Mouse (Mus musculus) forebrain, embryonic 13.5 days (tissue): ENCODE measurements around the gene Galnt18. TPM values are rescaled to one million over a fixed set of nuclear protein-coding genes. Genes with fewer than 3 reads are reported as not detected.

Experiments used
- ATAC-seq: fragments of 200-750 bp; cut with Nextera tagmentation; 2 replicates; pipeline ENCODE4 v1.8.0; 2017
- H3K27ac ChIP-seq: fragments of 300-500 bp; sonication (generic); 2 replicates; pipeline ENCODE4 v1.5.1; 2015; ENCODE audit warnings: inconsistent platforms, mild to moderate bottlenecking, moderate library complexity
- H3K27me3 ChIP-seq: fragments of 300-500 bp; sonication (generic); 2 replicates; pipeline ENCODE4 v1.6.1; 2015; ENCODE audit warnings: mild to moderate bottlenecking, inconsistent platforms
- H3K36me3 ChIP-seq: fragments of 300-500 bp; sonication (generic); 2 replicates; pipeline ENCODE4 v1.6.1; 2015; ENCODE audit warnings: mild to moderate bottlenecking, inconsistent platforms; ENCODE audit not compliant: poor library complexity, severe bottlenecking
- H3K4me1 ChIP-seq: fragments of 300-500 bp; sonication (generic); 2 replicates; pipeline ENCODE4 v1.6.1; 2015; ENCODE audit warnings: inconsistent platforms
- H3K4me2 ChIP-seq: fragments of 300-500 bp; sonication (generic); 2 replicates; pipeline ENCODE4 v1.6.1; 2015; ENCODE audit warnings: inconsistent platforms, mild to moderate bottlenecking, moderate library complexity
- H3K4me3 ChIP-seq: fragments of 300-500 bp; sonication (generic); 2 replicates; pipeline ENCODE4 v1.5.1; 2015; ENCODE audit warnings: mild to moderate bottlenecking, inconsistent platforms
- H3K9ac ChIP-seq: fragments of 300-500 bp; sonication (generic); 2 replicates; pipeline ENCODE4 v1.6.1; 2015; ENCODE audit warnings: mild to moderate bottlenecking, inconsistent platforms
- H3K9me3 ChIP-seq: fragments of 300-500 bp; sonication (generic); replicated peaks from 2 replicates; pipeline ENCODE4 v1.6.1; 2016; ENCODE audit warnings: inconsistent platforms
- WGBS: fragments of 180-500 bp; shearing (Covaris S2); methylation state at CpG from one replicate; pipeline ENCODE4 v1.1.7; 2015; 5-methylcytosine and 5-hydroxymethylcytosine counted together
- polyA plus RNA-seq: library from polyadenylated mRNA; unstranded; fragments of >200 nt; fragmentation: Nextera tagmentation; extraction: Ambion mirVana; gene quantifications from 2 replicates; pipeline ENCODE4 v1.2.1, GENCODE M21; 2015

Gene Galnt18
- polyA plus RNA-seq: 4.6 and 6.2 TPM in 2 replicates

GRCm38 (mm10) chr7:111779504-111780242 is at the start of gene Galnt18:
TSS of gene Galnt18 (minus strand) at chr7:111779977.
- Histone ChIP-seq H3K4me2 (peak within 1 kb of the TSS; percentile 97), H3K4me3 (peak within 1 kb of the TSS; percentile 52), H3K36me3 (no peaks in the 10 kb centered on the region), H3K4me1 (peaks cover 13% of the 10 kb centered on the region), H3K9me3 (no peaks in the 10 kb centered on the region), H3K27me3 (peaks cover 25% of the 10 kb centered on the region), H3K27ac (no peak within 1 kb of the TSS), H3K9ac (peak within 1 kb of the TSS; percentile 66)
- WGBS: under 1% methylated on average over 44 of the region's 52 CpGs
- peak; percentile 99 for ATAC-seq

GRCm38 (mm10) chr7:111827337-111827736 is 47.6 kb upstream of the Galnt18 start:
- Histone ChIP-seq H3K27ac (no peak overlapping the region), H3K9me3 (no peaks in the 10 kb centered on the region), H3K4me3 (no peak overlapping the region), H3K9ac (no peak overlapping the region), H3K4me1 (no peaks in the 10 kb centered on the region), H3K4me2 (no peak overlapping the region), H3K36me3 (no peaks in the 10 kb centered on the region), H3K27me3 (no peaks in the 10 kb centered on the region)
- WGBS: 93% methylated on average over 1 of the region's 1 CpGs
- no peak for ATAC-seq

GRCm38 (mm10) chr7:111813093-111813492 is 33.3 kb upstream of the Galnt18 start:
- no peak for ATAC-seq
- WGBS: 75% methylated on average over 1 of the region's 1 CpGs

GRCm38 (mm10) chr7:111811036-111811435 is 31.3 kb upstream of the Galnt18 start:
- no peaks in the 10 kb centered on the region for H3K4me1 ChIP-seq
- H3K36me3 ChIP-seq: no peaks in the 10 kb centered on the region
- no peak overlapping the region for H3K4me2 ChIP-seq
- H3K9ac ChIP-seq: no peak overlapping the region
- ATAC-seq: no peak
- no peak overlapping the region for H3K4me3 ChIP-seq
- H3K27me3 ChIP-seq: no peaks in the 10 kb centered on the region
- no peaks in the 10 kb centered on the region for H3K9me3 ChIP-seq
- H3K27ac ChIP-seq: no peak overlapping the region
- WGBS: 67% methylated on average over 2 of the region's 2 CpGs

More at GRCm38 (mm10) chr7:111813093-111813492, 33.3 kb upstream of the Galnt18 start:
- Histone ChIP-seq H3K4me1 (no peaks in the 10 kb centered on the region), H3K27ac (no peak overlapping the region), H3K27me3 (no peaks in the 10 kb centered on the region), H3K9me3 (no peaks in the 10 kb centered on the region), H3K9ac (no peak overlapping the region), H3K4me3 (no peak overlapping the region), H3K4me2 (no peak overlapping the region), H3K36me3 (no peaks in the 10 kb centered on the region)

- no peaks in the 10 kb centered on the region for H3K4me1 ChIP-seq
- H3K9me3 ChIP-seq: no peaks in the 10 kb centered on the region
- no peak overlapping the region for H3K4me3 ChIP-seq
- no peaks in the 10 kb centered on the region for H3K27me3 ChIP-seq
- no peak overlapping the region for H3K9ac ChIP-seq
- H3K4me2 ChIP-seq: no peak overlapping the region
- ATAC-seq: no peak
- H3K27ac ChIP-seq: no peak overlapping the region
- 74% methylated on average over 3 of the region's 3 CpGs for WGBS
- no peaks in the 10 kb centered on the region for H3K36me3 ChIP-seq
Observed at GRCm38 (mm10) chr7:111809796-111810195, 30.0 kb upstream of the Galnt18 start.

GRCm38 (mm10) chr7:111806083-111806482 is 26.3 kb upstream of the Galnt18 start:
- Histone ChIP-seq H3K4me3 (no peak overlapping the region), H3K9ac (no peak overlapping the region), H3K4me1 (no peaks in the 10 kb centered on the region), H3K27me3 (no peaks in the 10 kb centered on the region), H3K4me2 (no peak overlapping the region), H3K9me3 (no peaks in the 10 kb centered on the region), H3K36me3 (no peaks in the 10 kb centered on the region), H3K27ac (no peak overlapping the region)
- no peak for ATAC-seq
- WGBS: 100% methylated on average over 1 of the region's 1 CpGs

- WGBS: 94% methylated on average over 4 of the region's 4 CpGs
- H3K36me3 ChIP-seq: no peaks in the 10 kb centered on the region
- no peak overlapping the region for H3K4me2 ChIP-seq
- no peak for ATAC-seq
- H3K9me3 ChIP-seq: no peaks in the 10 kb centered on the region
- no peak overlapping the region for H3K9ac ChIP-seq
- no peak overlapping the region for H3K4me3 ChIP-seq
- no peaks in the 10 kb centered on the region for H3K27me3 ChIP-seq
- H3K4me1 ChIP-seq: no peaks in the 10 kb centered on the region
- no peak overlapping the region for H3K27ac ChIP-seq
Observed at GRCm38 (mm10) chr7:111804646-111805045, 24.9 kb upstream of the Galnt18 start.

GRCm38 (mm10) chr7:111800785-111801184 is 21.0 kb upstream of the Galnt18 start:
- no peaks in the 10 kb centered on the region for H3K36me3 ChIP-seq
- no peak overlapping the region for H3K4me3 ChIP-seq
- no peaks in the 10 kb centered on the region for H3K9me3 ChIP-seq
- no peak overlapping the region for H3K9ac ChIP-seq
- H3K4me2 ChIP-seq: no peak overlapping the region
- H3K4me1 ChIP-seq: no peaks in the 10 kb centered on the region
- WGBS: 70% methylated on average over 5 of the region's 5 CpGs
- H3K27ac ChIP-seq: no peak overlapping the region
- ATAC-seq: no peak
- H3K27me3 ChIP-seq: no peaks in the 10 kb centered on the region

- Histone ChIP-seq H3K27me3 (no peaks in the 10 kb centered on the region), H3K4me1 (no peaks in the 10 kb centered on the region), H3K9ac (no peak overlapping the region), H3K4me3 (no peak overlapping the region), H3K9me3 (no peaks in the 10 kb centered on the region), H3K4me2 (no peak overlapping the region), H3K36me3 (no peaks in the 10 kb centered on the region), H3K27ac (no peak overlapping the region)
- ATAC-seq: no peak
- WGBS: 91% methylated on average over 5 of the region's 5 CpGs
Observed at GRCm38 (mm10) chr7:111800120-111800519, 20.3 kb upstream of the Galnt18 start.

GRCm38 (mm10) chr7:111799021-111799420 is 19.2 kb upstream of the Galnt18 start:
- H3K4me1 ChIP-seq: no peaks in the 10 kb centered on the region
- H3K4me3 ChIP-seq: no peak overlapping the region
- H3K4me2 ChIP-seq: no peak overlapping the region
- H3K27me3 ChIP-seq: no peaks in the 10 kb centered on the region
- no peaks in the 10 kb centered on the region for H3K9me3 ChIP-seq
- H3K9ac ChIP-seq: no peak overlapping the region
- ATAC-seq: no peak
- 37% methylated on average over 5 of the region's 5 CpGs for WGBS
- no peaks in the 10 kb centered on the region for H3K36me3 ChIP-seq
- no peak overlapping the region for H3K27ac ChIP-seq

GRCm38 (mm10) chr7:111797337-111798010 is 17.7 kb upstream of the Galnt18 start:
- WGBS: 92% methylated on average over 13 of the region's 13 CpGs
- ATAC-seq: no peak

GRCm38 (mm10) chr7:111795059-111795458 is 15.3 kb upstream of the Galnt18 start:
- ATAC-seq: no peak
- Histone ChIP-seq H3K27me3 (no peaks in the 10 kb centered on the region), H3K9ac (no peak overlapping the region)

More at GRCm38 (mm10) chr7:111797337-111798010, 17.7 kb upstream of the Galnt18 start:
- Histone ChIP-seq H3K4me3 (no peak overlapping the region), H3K27me3 (no peaks in the 10 kb centered on the region), H3K9me3 (no peaks in the 10 kb centered on the region), H3K36me3 (no peaks in the 10 kb centered on the region), H3K27ac (no peak overlapping the region), H3K9ac (no peak overlapping the region), H3K4me1 (no peaks in the 10 kb centered on the region), H3K4me2 (no peak overlapping the region)

More at GRCm38 (mm10) chr7:111795059-111795458, 15.3 kb upstream of the Galnt18 start:
- Histone ChIP-seq H3K4me2 (no peak overlapping the region), H3K36me3 (no peaks in the 10 kb centered on the region), H3K4me1 (no peaks in the 10 kb centered on the region), H3K27ac (no peak overlapping the region), H3K4me3 (no peak overlapping the region), H3K9me3 (no peaks in the 10 kb centered on the region)
